Mouse (Mus musculus): ENCODE data around the gene Ifna15.

Ifna15 gene

GRCm38 (mm10) chr4:88514403-88514802 lies 43.6 kb downstream of the Ifna15 start:
- peak; percentile 29 for DNase-seq (ENCODE audit: low read depth, low spot score)

GRCm38 (mm10) chr4:88513743-88514142 lies 44.3 kb downstream of the Ifna15 start:
- no peak for DNase-seq (ENCODE audit: low read depth, low spot score)

Measured in embryo, embryonic 11.5 days (tissue).